Mouse (Mus musculus): ENCODE results near the gene Snu13.

The Snu13 gene

GRCm38 (mm10) chr15:82023965-82024635 lies 23.3 kb downstream of the Snu13 start:
- peak; percentile 53 for DNase-seq

- DNase-seq = peak; percentile 47
These were observed 24.8 kb downstream of the Snu13 start for GRCm38 (mm10) chr15:82022535-82023088.

GRCm38 (mm10) chr15:82019288-82019687 lies 28.1 kb downstream of the Snu13 start:
- no peak for DNase-seq

- no peak for DNase-seq
These were observed 29.9 kb downstream of the Snu13 start for GRCm38 (mm10) chr15:82017461-82017860.

- DNase-seq = no peak
These were observed 30.6 kb downstream of the Snu13 start for GRCm38 (mm10) chr15:82016830-82017229.

- peak; percentile 100 for DNase-seq
These were observed 31.1 kb downstream of the Snu13 start for GRCm38 (mm10) chr15:82016101-82016808.

GRCm38 (mm10) chr15:82015392-82016100 lies 31.9 kb downstream of the Snu13 start:
- DNase-seq = no peak

GRCm38 (mm10) chr15:82014745-82015391 lies 32.5 kb downstream of the Snu13 start:
- no peak for DNase-seq

GRCm38 (mm10) chr15:82011947-82012346 lies 35.5 kb downstream of the Snu13 start:
- DNase-seq = no peak

GRCm38 (mm10) chr15:82004257-82004656 lies 43.1 kb downstream of the Snu13 start:
- DNase-seq = no peak

- no peak for DNase-seq
These were observed 53.4 kb downstream of the Snu13 start for GRCm38 (mm10) chr15:81993992-81994391.

- DNase-seq = no peak
These were observed 56.8 kb downstream of the Snu13 start for GRCm38 (mm10) chr15:81990549-81990948.
